Mouse (Mus musculus) lung, embryonic 16.5 days (tissue): Measurements from ENCODE around the gene Mrpl34. TPM values are rescaled to one million over a fixed set of nuclear protein-coding genes. Genes with fewer than 3 reads are reported as not detected.
A peak's percentile ranks its signal among the peaks of the same experiment; 100 is the strongest.

ENCODE experiments used
- ATAC-seq: fragments of 200-750 bp; cut with Nextera tagmentation; 2 replicates; pipeline ENCODE4 v1.8.0; 2017; ENCODE audit warnings: low read depth, mild to moderate bottlenecking, moderate library complexity
- H3K27ac ChIP-seq: fragments of 300-500 bp; sonication (generic); 2 replicates; pipeline ENCODE4 v1.5.1; 2014; ENCODE audit warnings: mild to moderate bottlenecking, control low read depth, low read length
- H3K27me3 ChIP-seq: fragments of 300-500 bp; sonication (generic); 2 replicates; pipeline ENCODE4 v1.6.1; 2014; ENCODE audit warnings: low read depth, low read length, mixed read lengths; ENCODE audit not compliant: control insufficient read depth, insufficient read depth
- H3K36me3 ChIP-seq: fragments of 300-500 bp; sonication (generic); 2 replicates; pipeline ENCODE4 v1.6.1; 2014; ENCODE audit warnings: low read length; ENCODE audit not compliant: control insufficient read depth, insufficient read depth
- H3K4me1 ChIP-seq: fragments of 300-500 bp; sonication (generic); replicated peaks from 2 replicates; pipeline ENCODE4 v1.6.1; 2014; ENCODE audit warnings: low read length, mixed read lengths; ENCODE audit not compliant: control insufficient read depth, insufficient read depth
- H3K4me2 ChIP-seq: fragments of 300-500 bp; sonication (generic); 2 replicates; pipeline ENCODE4 v1.6.1; 2014; ENCODE audit warnings: low read depth, low read length, control low read depth
- H3K4me3 ChIP-seq: fragments of 300-500 bp; sonication (generic); 2 replicates; pipeline ENCODE4 v1.5.1; 2014; ENCODE audit warnings: mild to moderate bottlenecking, low read length, control low read depth
- H3K9ac ChIP-seq: fragments of 300-500 bp; sonication (generic); 2 replicates; pipeline ENCODE4 v1.6.1; 2014; ENCODE audit warnings: low read length, control low read depth
- H3K9me3 ChIP-seq: fragments of 300-500 bp; sonication (generic); 2 replicates; pipeline ENCODE4 v1.6.1; 2016; ENCODE audit warnings: low read length; ENCODE audit not compliant: control insufficient read depth
- WGBS: fragments of 180-500 bp; shearing (Covaris S2); extraction: QIAGEN DNeasy Blood & Tissue Kit; methylation state at CpG from one replicate; pipeline ENCODE4 v1.1.7; 2014; 5-methylcytosine and 5-hydroxymethylcytosine counted together
- polyA plus RNA-seq: library from polyadenylated mRNA; unstranded; fragments of >200 nt; fragmentation: Nextera tagmentation; extraction: Ambion mirVana; gene quantifications from 2 replicates; pipeline ENCODE4 v1.2.1, GENCODE M21; 2015

Gene Mrpl34
- polyA plus RNA-seq, 1 experiment from 2014 or later = 151 TPM

DNA sequence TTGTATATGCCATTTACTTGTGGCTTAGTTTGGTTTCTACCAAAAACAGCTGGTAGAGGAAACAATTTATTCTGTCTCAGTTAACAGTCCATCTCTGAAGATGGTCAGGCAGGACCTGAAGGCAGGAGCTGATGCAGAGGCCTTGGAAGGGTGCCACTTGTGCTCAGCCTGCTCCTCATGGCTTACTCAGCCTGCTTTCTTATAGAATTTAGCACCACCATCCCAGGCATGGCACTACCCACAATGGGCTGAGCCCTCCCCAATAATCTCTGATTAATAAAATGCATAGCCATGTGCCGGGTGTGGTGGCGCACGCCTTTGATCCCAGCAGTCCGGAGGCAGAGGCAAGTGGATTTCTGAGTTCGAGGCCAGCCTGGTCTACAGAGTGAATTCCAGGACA is 1.4 kb downstream of the Mrpl34 start:
- H3K27ac ChIP-seq = no peak overlapping the region
- no peaks in the 10 kb centered on the region for H3K27me3 ChIP-seq
- H3K9ac ChIP-seq = no peak overlapping the region
- 94% methylated on average over 5 of the region's 5 CpGs for WGBS
- no peaks in the 10 kb centered on the region for H3K9me3 ChIP-seq
- peaks cover 32% of the 10 kb centered on the region for H3K4me1 ChIP-seq
- H3K4me2 ChIP-seq = no peak overlapping the region
- H3K36me3 ChIP-seq = peaks cover 2% of the 10 kb centered on the region
- no peak overlapping the region for H3K4me3 ChIP-seq
- ATAC-seq = no peak

DNA sequence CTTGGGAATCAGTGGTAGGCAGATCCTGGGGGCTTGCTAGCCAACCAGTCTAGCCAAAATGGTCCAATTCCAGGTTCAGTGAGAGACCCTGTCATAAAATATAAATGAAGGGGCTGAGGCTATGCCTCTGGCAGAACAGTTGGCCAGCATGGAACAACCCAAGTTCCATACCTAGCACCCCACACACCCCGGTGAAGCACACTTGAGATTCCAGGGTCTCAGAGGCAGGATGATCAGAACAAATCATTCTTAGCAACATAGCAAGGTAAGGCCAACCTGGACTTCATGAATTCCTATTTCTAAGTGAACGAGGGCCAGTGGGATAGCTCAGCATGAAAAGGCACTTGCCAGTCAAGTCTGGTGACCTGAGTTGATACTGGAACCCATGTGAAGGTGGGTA is 2.4 kb downstream of the Mrpl34 start:
- 91% methylated on average over 2 of the region's 2 CpGs for WGBS
- Histone ChIP-seq H3K9ac (no peak overlapping the region), H3K27me3 (no peaks in the 10 kb centered on the region), H3K27ac (no peak overlapping the region), H3K4me3 (no peak overlapping the region), H3K9me3 (no peaks in the 10 kb centered on the region), H3K4me1 (peaks cover 32% of the 10 kb centered on the region), H3K36me3 (peaks cover 4% of the 10 kb centered on the region), H3K4me2 (no peak overlapping the region)
- no peak for ATAC-seq

DNA sequence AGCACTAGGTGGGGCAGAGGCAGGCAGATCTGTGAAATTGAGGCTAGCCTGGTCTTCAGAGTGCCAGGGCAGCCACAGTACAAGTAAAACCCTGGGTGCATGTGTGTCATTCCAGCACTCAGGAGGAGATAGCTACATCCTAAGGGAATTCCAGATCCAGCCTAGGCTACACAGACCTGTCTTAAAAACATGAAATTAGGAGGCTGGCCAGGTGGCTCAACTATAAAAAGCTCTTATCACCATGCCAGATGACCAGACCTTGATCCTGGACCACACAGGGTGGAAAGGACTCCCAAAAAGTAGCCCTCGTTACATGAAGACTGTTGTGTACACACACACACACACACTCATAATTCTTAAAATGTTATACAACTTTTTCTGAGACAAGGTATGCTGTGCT is 3.2 kb downstream of the Mrpl34 start:
- H3K36me3 ChIP-seq = peaks cover 6% of the 10 kb centered on the region
- peaks cover 24% of the 10 kb centered on the region for H3K4me1 ChIP-seq
- no peaks in the 10 kb centered on the region for H3K27me3 ChIP-seq
- H3K27ac ChIP-seq = no peak overlapping the region
- H3K9me3 ChIP-seq = no peaks in the 10 kb centered on the region
- H3K9ac ChIP-seq = no peak overlapping the region
- no peak overlapping the region for H3K4me3 ChIP-seq
- H3K4me2 ChIP-seq = no peak overlapping the region
- whole genome bisulfite sequencing = 83% methylated on average over 1 of the region's 1 CpGs
- ATAC-seq = no peak

DNA sequence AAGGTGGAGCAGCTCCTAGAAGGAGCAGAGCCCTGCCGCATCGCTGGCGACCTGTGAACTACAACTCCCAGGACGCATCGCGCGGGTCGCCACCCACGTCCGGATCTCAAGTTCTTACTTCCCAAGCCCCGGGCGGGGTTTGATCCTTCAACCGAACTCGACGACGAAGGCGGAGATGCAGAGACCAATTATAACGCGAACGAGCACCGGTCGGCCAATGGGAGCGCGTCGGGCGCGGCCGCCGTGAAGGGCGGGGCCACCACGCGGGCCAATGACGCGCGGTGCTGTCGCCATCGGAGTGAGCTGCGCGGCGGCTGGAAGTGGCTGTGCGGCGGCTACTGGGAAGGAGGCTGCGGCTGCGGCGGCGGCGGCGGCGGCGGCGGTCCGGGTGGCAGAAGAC is 4.2 kb downstream of the Mrpl34 start, which contains the start of gene Dda1:
TSS of gene Dda1 (plus strand) at position 284 of the 400 bp plus-strand sequence.
- H3K36me3 ChIP-seq = peaks cover 12% of the 10 kb centered on the region
- peaks cover 21% of the 10 kb centered on the region for H3K4me1 ChIP-seq
- no peaks in the 10 kb centered on the region for H3K9me3 ChIP-seq
- peak within 1 kb of the TSS; percentile 86 for H3K4me3 ChIP-seq
- peak within 1 kb of the TSS; percentile 87 for H3K9ac ChIP-seq
- H3K27ac ChIP-seq = peak within 1 kb of the TSS; percentile 50; the same call in 1 of the 2 replicates
- ATAC-seq = peak; percentile 89
- under 1% methylated on average over 41 of the region's 52 CpGs for WGBS
- no peaks in the 10 kb centered on the region for H3K27me3 ChIP-seq
- H3K4me2 ChIP-seq = peak within 1 kb of the TSS; percentile 82

DNA sequence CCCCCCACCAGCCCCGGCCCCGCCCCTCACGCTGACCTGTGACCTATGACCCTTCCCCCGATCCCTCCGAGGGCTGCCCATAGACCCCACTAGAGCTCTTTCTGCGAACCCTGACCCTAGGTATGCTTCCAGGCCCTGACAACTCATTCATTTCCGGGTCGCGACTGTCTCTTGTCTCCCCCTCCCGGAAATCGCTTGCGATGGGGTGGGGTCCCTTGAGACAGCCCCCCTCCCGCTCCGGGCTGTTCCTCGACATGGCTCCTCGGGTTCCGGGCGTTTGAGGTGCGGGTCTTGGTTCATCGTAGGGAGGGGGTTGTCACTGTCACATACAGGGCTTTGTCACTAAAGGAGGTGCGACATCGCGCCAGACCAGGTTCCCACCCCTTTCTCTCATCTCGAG is 4.7 kb downstream of the Mrpl34 start:
- Histone ChIP-seq H3K4me2 (peak overlapping the region; percentile 82), H3K9me3 (no peaks in the 10 kb centered on the region), H3K27ac (peak overlapping the region; percentile 50; the same call in 1 of the 2 replicates), H3K4me3 (peak overlapping the region; percentile 86), H3K4me1 (peaks cover 17% of the 10 kb centered on the region), H3K36me3 (peaks cover 16% of the 10 kb centered on the region), H3K27me3 (no peaks in the 10 kb centered on the region), H3K9ac (peak overlapping the region; percentile 87)
- ATAC-seq = peak; percentile 11; the same call in 1 of the 2 replicates
- WGBS = under 1% methylated on average over 22 of the region's 24 CpGs

DNA sequence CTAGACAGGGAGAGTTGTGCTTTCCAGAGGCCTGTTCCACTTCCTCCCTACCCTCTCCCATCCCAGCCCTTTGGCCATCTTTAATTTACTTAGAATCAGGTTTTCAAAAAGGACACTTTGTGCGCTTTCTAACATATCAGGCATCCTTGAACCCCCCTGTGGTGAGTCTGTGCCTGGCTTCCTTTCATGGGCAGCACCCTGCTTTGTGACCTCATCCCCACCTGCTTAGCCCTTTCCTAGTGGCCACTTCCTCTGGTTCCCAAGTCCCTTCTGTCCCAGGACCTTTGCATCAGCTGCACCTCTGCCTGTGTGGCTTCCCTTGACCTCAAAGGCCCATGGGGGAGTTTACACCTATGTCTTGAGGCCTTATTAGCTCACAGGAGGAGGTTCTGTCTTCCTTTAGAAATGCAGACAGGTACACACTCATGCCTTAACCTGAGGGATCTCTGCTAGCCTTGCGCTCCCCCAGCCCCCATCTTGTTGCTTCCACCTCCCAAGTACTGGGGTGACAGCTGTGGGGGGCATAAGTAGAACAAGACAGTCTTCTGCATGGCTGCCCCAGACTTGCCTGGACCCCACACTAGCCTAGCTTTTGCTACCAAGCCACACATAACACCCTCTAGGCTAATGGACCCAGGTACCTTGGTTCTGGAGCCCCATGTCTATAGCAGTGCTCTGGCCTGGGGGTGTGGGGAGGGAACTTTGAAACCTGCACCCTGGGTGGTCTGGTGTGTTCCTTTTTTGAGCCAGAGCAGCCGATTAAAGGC is 5.6 kb downstream of the Mrpl34 start:
- peak overlapping the region; percentile 82 for H3K4me2 ChIP-seq

DNA sequence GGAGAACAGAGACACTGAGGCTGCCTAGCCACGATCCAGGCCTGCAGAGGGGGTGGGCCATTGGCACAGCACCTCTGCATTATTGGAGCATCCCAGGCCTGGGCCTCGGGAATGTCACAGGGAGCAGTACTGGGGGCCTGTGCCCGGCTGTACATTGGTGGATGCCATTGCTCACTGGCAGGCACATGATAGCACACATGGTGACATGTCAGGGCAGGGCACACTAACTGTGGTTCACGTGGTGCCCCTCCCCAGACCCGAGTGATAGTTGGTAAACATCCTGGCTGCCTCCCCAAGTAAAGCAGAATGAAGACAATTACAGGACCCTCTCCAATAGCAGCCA is 6.1 kb downstream of the Mrpl34 start:
- Histone ChIP-seq H3K36me3 (peaks cover 23% of the 10 kb centered on the region), H3K27me3 (no peaks in the 10 kb centered on the region), H3K4me1 (peaks cover 15% of the 10 kb centered on the region), H3K9me3 (no peaks in the 10 kb centered on the region), H3K27ac (no peak overlapping the region), H3K4me2 (no peak overlapping the region), H3K4me3 (no peak overlapping the region), H3K9ac (no peak overlapping the region)
- WGBS = 62% methylated on average over 5 of the region's 5 CpGs
- ATAC-seq = no peak

More for the DNA sequence above, 5.6 kb downstream of the Mrpl34 start:
- Histone ChIP-seq H3K4me3 (peak overlapping the region; percentile 86), H3K27me3 (no peaks in the 10 kb centered on the region), H3K9ac (peak overlapping the region; percentile 87), H3K27ac (no peak overlapping the region), H3K36me3 (peaks cover 21% of the 10 kb centered on the region), H3K9me3 (no peaks in the 10 kb centered on the region), H3K4me1 (peaks cover 17% of the 10 kb centered on the region)
- WGBS = 76% methylated on average over 3 of the region's 3 CpGs
- ATAC-seq = no peak

DNA sequence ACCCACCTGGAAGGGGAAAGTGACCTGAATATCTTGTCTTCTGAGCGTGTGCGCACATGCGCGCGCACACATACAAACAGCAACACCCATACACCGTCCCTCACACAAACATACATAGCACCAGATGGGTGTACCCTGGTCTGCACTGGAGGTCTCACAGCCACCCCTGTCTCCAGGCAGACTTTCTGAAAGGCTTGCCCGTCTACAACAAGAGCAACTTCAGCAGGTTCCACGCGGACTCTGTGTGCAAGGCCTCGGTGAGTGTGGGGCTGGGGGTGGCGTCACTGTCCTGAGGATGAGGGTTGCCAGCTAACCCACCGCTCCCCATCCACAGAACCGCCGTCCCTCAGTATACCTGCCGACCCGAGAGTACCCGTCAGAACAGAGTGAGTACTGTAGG is 7.1 kb downstream of the Mrpl34 start:
- Histone ChIP-seq H3K27me3 (no peaks in the 10 kb centered on the region), H3K4me1 (peaks cover 19% of the 10 kb centered on the region), H3K4me3 (no peak overlapping the region), H3K4me2 (no peak overlapping the region), H3K9ac (no peak overlapping the region), H3K27ac (no peak overlapping the region), H3K9me3 (no peaks in the 10 kb centered on the region), H3K36me3 (peaks cover 23% of the 10 kb centered on the region)
- no peak for ATAC-seq
- WGBS = 93% methylated on average over 17 of the region's 17 CpGs

DNA sequence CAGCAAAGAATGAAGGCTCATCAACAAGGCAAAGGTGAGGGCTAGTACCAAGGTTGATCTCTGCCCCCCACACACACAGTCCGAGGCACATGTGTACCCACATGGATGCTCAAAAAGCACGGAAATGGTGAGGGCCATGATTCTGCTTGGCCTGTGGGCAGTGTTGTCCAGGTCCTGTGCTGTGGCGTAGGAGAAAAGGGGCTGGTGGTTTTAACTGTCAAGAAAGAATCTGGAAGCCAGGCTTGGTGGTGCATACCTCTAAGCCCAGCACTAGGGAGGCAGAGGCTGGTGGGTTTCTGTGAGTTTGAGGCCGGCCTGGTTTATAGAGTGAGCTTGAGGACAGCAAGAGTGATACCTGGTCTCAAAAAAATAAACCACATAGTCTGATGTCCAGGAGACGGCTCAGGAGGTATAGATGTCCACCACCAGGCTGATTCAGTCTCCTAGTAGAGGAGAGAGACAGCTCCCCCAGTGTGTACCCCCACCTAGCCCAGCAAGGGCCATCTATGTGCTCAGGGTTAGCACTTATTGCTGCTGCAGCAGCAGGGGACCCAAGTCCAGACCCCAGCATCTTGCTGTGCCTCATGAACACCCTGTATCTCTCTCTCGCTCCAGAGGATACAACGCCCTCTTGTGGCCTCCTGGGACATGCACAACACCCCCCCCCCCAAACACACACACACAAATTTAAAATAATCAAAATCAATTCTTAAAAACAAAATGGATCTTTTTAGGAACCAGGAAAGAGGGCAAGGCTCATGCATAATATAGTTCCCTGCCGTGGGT is 8.0 kb downstream of the Mrpl34 start:
- Histone ChIP-seq H3K36me3 (peaks cover 23% of the 10 kb centered on the region), H3K9ac (no peak overlapping the region), H3K27ac (no peak overlapping the region), H3K9me3 (no peaks in the 10 kb centered on the region), H3K4me1 (peaks cover 23% of the 10 kb centered on the region), H3K4me3 (no peak overlapping the region), H3K4me2 (no peak overlapping the region), H3K27me3 (no peaks in the 10 kb centered on the region)
- WGBS = 93% methylated on average over 8 of the region's 8 CpGs
- no peak for ATAC-seq
